Mouse (Mus musculus): ENCODE measurements around the gene Notch1. TPM values are rescaled to one million over a fixed set of nuclear protein-coding genes. Genes with fewer than 3 reads are reported as not detected.

Notch1 gene
- total and polyA plus RNA-seq, 2 experiments from 2014 or later = 5.7 to 54.0 TPM

GRCm38 (mm10) chr2:26500027-26500598, 16.4 kb downstream of the Notch1 start:
- DNase-seq (ENCODE audit: low spot score) = no peak
- TF ChIP-seq EP300 (IDR thresholded peaks at IDR 0.05; ENCODE audit: low read depth) (no peak), CTCF (IDR thresholded peaks at IDR 0.05; ENCODE audit: low read depth) (no peak)
- 0 out of 2 replicates have a peak overlapping the region, but pooled peaks have one; percentile 60 for H3K4me3 ChIP-seq (ENCODE audit: low read depth, low read length)
- H3K9me3 ChIP-seq (replicated peaks; ENCODE audit: control insufficient read depth, low read length) = no peaks in the 10 kb centered on the region
- peak overlapping the region; percentile 77 for H3K4me2 ChIP-seq (ENCODE audit: low read depth, low read length)
- no peak overlapping the region for H3K9ac ChIP-seq (replicated peaks; ENCODE audit: low read depth, low read length)
- 68% methylated on average over 4 of the region's 4 CpGs for WGBS
- peak overlapping the region; percentile 60; the same call in 1 of the 2 replicates for H3K27ac ChIP-seq (ENCODE audit: low read depth)
- 0 out of 2 replicates have a peak, but pooled peaks cover 4% of the 10 kb centered on the region for H3K36me3 ChIP-seq (replicated peaks; ENCODE audit: control insufficient read depth, insufficient read depth, low read length)
- no peak for ATAC-seq (ENCODE audit: insufficient read depth, low read depth)
- H3K4me1 ChIP-seq (ENCODE audit: control insufficient read depth, insufficient read depth) = peaks cover 12% of the 10 kb centered on the region; the same call in 1 of the 2 replicates
- 0 out of 2 replicates have a peak, but pooled peaks cover 4% of the 10 kb centered on the region for H3K27me3 ChIP-seq (ENCODE audit: control insufficient read depth, insufficient read depth, low read length)

GRCm38 (mm10) chr2:26498694-26499093, 17.8 kb downstream of the Notch1 start:
- H3K27ac ChIP-seq (ENCODE audit: low read depth) = peak overlapping the region; percentile 60
- 0 out of 2 replicates have a peak, but pooled peaks cover 4% of the 10 kb centered on the region for H3K27me3 ChIP-seq (ENCODE audit: control insufficient read depth, insufficient read depth, low read length)
- 52% methylated on average over 8 of the region's 8 CpGs for WGBS
- no peak overlapping the region for H3K4me3 ChIP-seq (ENCODE audit: low read depth, low read length)
- DNase-seq (ENCODE audit: low spot score) = no peak
- no peak for ATAC-seq (ENCODE audit: insufficient read depth, low read depth)
- H3K9ac ChIP-seq (replicated peaks; ENCODE audit: low read depth, low read length) = no peak overlapping the region
- peaks cover 22% of the 10 kb centered on the region for H3K4me1 ChIP-seq (ENCODE audit: control insufficient read depth, insufficient read depth)
- H3K36me3 ChIP-seq (replicated peaks; ENCODE audit: control insufficient read depth, insufficient read depth, low read length) = 0 out of 2 replicates have a peak, but pooled peaks cover 4% of the 10 kb centered on the region
- no peaks in the 10 kb centered on the region for H3K9me3 ChIP-seq (replicated peaks; ENCODE audit: control insufficient read depth, low read length)
- peak overlapping the region; percentile 77 for H3K4me2 ChIP-seq (ENCODE audit: low read depth, low read length)
- 0 out of 2 replicates have a peak, but pooled peaks have one; percentile 5 for TF ChIP-seq CTCF (IDR thresholded peaks at IDR 0.05; ENCODE audit: low read depth)
- no peak for TF ChIP-seq EP300 (IDR thresholded peaks at IDR 0.05; ENCODE audit: low read depth)

GRCm38 (mm10) chr2:26497861-26498533, 18.5 kb downstream of the Notch1 start:
- ATAC-seq (ENCODE audit: insufficient read depth, low read depth) = no peak
- WGBS = 43% methylated on average over 11 of the region's 11 CpGs
- Histone ChIP-seq H3K27ac (ENCODE audit: low read depth) (peak overlapping the region; percentile 60), H3K4me3 (ENCODE audit: low read depth, low read length) (no peak overlapping the region), H3K9me3 (replicated peaks; ENCODE audit: control insufficient read depth, low read length) (no peaks in the 10 kb centered on the region), H3K4me2 (ENCODE audit: low read depth, low read length) (peak overlapping the region; percentile 77), H3K4me1 (ENCODE audit: control insufficient read depth, insufficient read depth) (peaks cover 29% of the 10 kb centered on the region), H3K27me3 (ENCODE audit: control insufficient read depth, insufficient read depth, low read length) (0 out of 2 replicates have a peak, but pooled peaks cover 4% of the 10 kb centered on the region), H3K9ac (replicated peaks; ENCODE audit: low read depth, low read length) (no peak overlapping the region), H3K36me3 (replicated peaks; ENCODE audit: control insufficient read depth, insufficient read depth, low read length) (0 out of 2 replicates have a peak, but pooled peaks cover 4% of the 10 kb centered on the region)
- DNase-seq (ENCODE audit: low spot score) = no peak
- TF ChIP-seq CTCF (IDR thresholded peaks at IDR 0.05; ENCODE audit: low read depth) = no peak
- TF ChIP-seq EP300 (IDR thresholded peaks at IDR 0.05; ENCODE audit: low read depth) = no peak

- ATAC-seq (ENCODE audit: insufficient read depth, low read depth) = no peak
- no peak overlapping the region for H3K4me3 ChIP-seq (ENCODE audit: low read depth, low read length)
- WGBS = 62% methylated on average over 3 of the region's 3 CpGs
- DNase-seq (ENCODE audit: low spot score) = no peak
- H3K27ac ChIP-seq (ENCODE audit: low read depth) = peak overlapping the region; percentile 60; the same call in 1 of the 2 replicates
- TF ChIP-seq EP300 (IDR thresholded peaks at IDR 0.05; ENCODE audit: low read depth) = no peak
- no peak for TF ChIP-seq CTCF (IDR thresholded peaks at IDR 0.05; ENCODE audit: low read depth)
- no peaks in the 10 kb centered on the region for H3K9me3 ChIP-seq (replicated peaks; ENCODE audit: control insufficient read depth, low read length)
- H3K9ac ChIP-seq (replicated peaks; ENCODE audit: low read depth, low read length) = no peak overlapping the region
- H3K4me1 ChIP-seq (ENCODE audit: control insufficient read depth, insufficient read depth) = peaks cover 39% of the 10 kb centered on the region
- peaks cover 4% of the 10 kb centered on the region; the same call in 1 of the 2 replicates for H3K36me3 ChIP-seq (replicated peaks; ENCODE audit: control insufficient read depth, insufficient read depth, low read length)
- no peak overlapping the region for H3K4me2 ChIP-seq (ENCODE audit: low read depth, low read length)
- H3K27me3 ChIP-seq (ENCODE audit: control insufficient read depth, insufficient read depth, low read length) = 0 out of 2 replicates have a peak, but pooled peaks cover 4% of the 10 kb centered on the region
Measured at GRCm38 (mm10) chr2:26496451-26496850, 20.0 kb downstream of the Notch1 start.

- TF ChIP-seq EP300 (IDR thresholded peaks at IDR 0.05; ENCODE audit: low read depth) = no peak
- no peak for TF ChIP-seq CTCF (IDR thresholded peaks at IDR 0.05; ENCODE audit: low read depth)
- ATAC-seq (ENCODE audit: insufficient read depth, low read depth) (no peak), DNase-seq (ENCODE audit: low spot score) (no peak)
- Histone ChIP-seq H3K27ac (ENCODE audit: low read depth) (0 out of 2 replicates have a peak overlapping the region, but pooled peaks have one; percentile 86), H3K4me3 (ENCODE audit: low read depth, low read length) (no peak overlapping the region), H3K4me2 (ENCODE audit: low read depth, low read length) (no peak overlapping the region), H3K36me3 (replicated peaks; ENCODE audit: control insufficient read depth, insufficient read depth, low read length) (peaks cover 4% of the 10 kb centered on the region; the same call in 1 of the 2 replicates), H3K27me3 (ENCODE audit: control insufficient read depth, insufficient read depth, low read length) (no peaks in the 10 kb centered on the region), H3K9me3 (replicated peaks; ENCODE audit: control insufficient read depth, low read length) (no peaks in the 10 kb centered on the region), H3K4me1 (ENCODE audit: control insufficient read depth, insufficient read depth) (peaks cover 45% of the 10 kb centered on the region), H3K9ac (replicated peaks; ENCODE audit: low read depth, low read length) (no peak overlapping the region)
- 68% methylated on average over 2 of the region's 2 CpGs for WGBS
Measured at GRCm38 (mm10) chr2:26495701-26496100, 20.8 kb downstream of the Notch1 start.
